Mouse (Mus musculus) liver, postnatal 0 days (tissue): ENCODE measurements around the gene Cep97.

Experiments used
- CTCF ChIP-seq: sonication (generic); IDR thresholded peaks from 2 replicates; pipeline ENCODE4 v1.5.1; 2016; ENCODE audit warnings: antibody characterized with exemption, low read depth
- EP300 ChIP-seq: IDR thresholded peaks from 2 replicates; pipeline ENCODE4 v1.6.1; 2016; ENCODE audit warnings: antibody characterized with exemption, low read depth, mild to moderate bottlenecking

DNA sequence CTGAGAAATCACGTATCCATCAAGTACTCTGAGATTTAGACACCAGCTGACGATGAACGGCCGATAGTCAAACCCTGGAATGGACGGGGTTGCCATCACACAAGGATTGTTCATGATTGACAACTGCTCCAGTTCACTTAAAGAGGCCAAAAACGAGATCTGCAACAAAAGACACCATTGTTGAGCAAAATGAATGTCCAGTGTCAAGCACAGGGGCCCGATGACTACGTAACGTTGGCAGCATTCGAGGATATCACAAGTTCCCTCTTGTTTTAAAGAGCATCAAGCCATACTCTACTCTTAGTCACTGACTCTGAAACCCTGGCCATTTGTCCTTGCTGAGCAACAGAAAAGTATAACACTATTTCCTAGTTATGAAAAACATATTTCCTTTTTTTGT is 12.6 kb downstream of the Cep97 start:
- no peak for TF ChIP-seq CTCF
- no peak for TF ChIP-seq EP300
